Mouse (Mus musculus) lung, postnatal 0 days (tissue): Measurements from ENCODE around the gene Dmbt1.

ENCODE experiments used
- CTCF ChIP-seq: IDR thresholded peaks from 2 replicates; pipeline ENCODE4 v1.5.1; 2016; ENCODE audit warnings: antibody characterized with exemption, mild to moderate bottlenecking
- EP300 ChIP-seq: IDR thresholded peaks from 2 replicates; pipeline ENCODE4 v1.6.1; 2016; ENCODE audit warnings: antibody characterized with exemption, mild to moderate bottlenecking, control low read depth

DNA sequence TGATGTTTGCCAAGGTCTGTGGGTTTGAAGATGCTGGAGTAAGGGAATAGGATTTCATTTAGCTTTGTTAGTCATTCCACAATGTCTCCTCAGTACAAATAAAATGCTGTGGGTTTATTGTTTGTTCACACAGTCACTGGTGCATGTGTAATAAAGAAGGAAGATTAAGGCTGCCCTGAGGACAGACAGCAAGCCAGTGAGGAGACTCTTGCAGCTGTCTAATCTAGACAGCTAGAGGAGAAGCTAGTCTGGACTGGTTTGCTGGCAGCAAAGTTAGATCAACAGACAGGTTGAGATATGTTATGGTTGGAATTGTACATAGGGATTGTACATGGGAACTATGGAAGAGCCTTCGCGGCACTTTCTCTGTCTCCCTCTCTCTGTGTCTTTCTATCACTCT lies 24.6 kb upstream of the Dmbt1 start:
- TF ChIP-seq CTCF (no peak), EP300 (no peak)
